Mouse (Mus musculus) hindbrain, embryonic 16.5 days (tissue): Measurements from ENCODE around the gene Slc6a21. TPM values are rescaled to one million over a fixed set of nuclear protein-coding genes. Genes with fewer than 3 reads are reported as not detected.

Source experiments
- ATAC-seq: fragments of 200-750 bp; cut with Nextera tagmentation; 2 replicates; pipeline ENCODE4 v1.8.0; 2017; ENCODE audit warnings: moderate TSS enrichment, moderate library complexity
- H3K27ac ChIP-seq: fragments of 300-500 bp; sonication (generic); 2 replicates; pipeline ENCODE4 v1.5.1; 2014; ENCODE audit warnings: low read depth, mild to moderate bottlenecking, control low read depth, low read length, moderate library complexity
- H3K27me3 ChIP-seq: fragments of 300-500 bp; sonication (generic); replicated peaks from 2 replicates; pipeline ENCODE4 v1.6.1; 2014; ENCODE audit warnings: low read length; ENCODE audit not compliant: control insufficient read depth, insufficient read depth
- H3K36me3 ChIP-seq: fragments of 300-500 bp; sonication (generic); 2 replicates; pipeline ENCODE4 v1.6.1; 2014; ENCODE audit warnings: mild to moderate bottlenecking, low read length, moderate library complexity, mixed read lengths; ENCODE audit not compliant: control insufficient read depth, insufficient read depth
- H3K4me1 ChIP-seq: fragments of 300-500 bp; sonication (generic); 2 replicates; pipeline ENCODE4 v1.6.1; 2014; ENCODE audit warnings: low read depth, low read length; ENCODE audit not compliant: control insufficient read depth, insufficient read depth
- H3K4me2 ChIP-seq: fragments of 300-500 bp; sonication (generic); 2 replicates; pipeline ENCODE4 v1.6.1; 2014; ENCODE audit warnings: mild to moderate bottlenecking, low read length, control low read depth, moderate library complexity
- H3K4me3 ChIP-seq: fragments of 300-500 bp; sonication (generic); 2 replicates; pipeline ENCODE4 v1.5.1; 2014; ENCODE audit warnings: mild to moderate bottlenecking, low read length, control low read depth, moderate library complexity
- H3K9ac ChIP-seq: fragments of 300-500 bp; sonication (generic); 2 replicates; pipeline ENCODE4 v1.6.1; 2014; ENCODE audit warnings: low read depth, mild to moderate bottlenecking, control low read depth, low read length, moderate library complexity
- H3K9me3 ChIP-seq: fragments of 300-500 bp; sonication (generic); 2 replicates; pipeline ENCODE4 v1.6.1; 2014; ENCODE audit warnings: mild to moderate bottlenecking, low read length, moderate library complexity; ENCODE audit not compliant: control insufficient read depth
- WGBS: fragments of 180-500 bp; shearing (Covaris S2); extraction: QIAGEN DNeasy Blood & Tissue Kit; methylation state at CpG from one replicate; pipeline ENCODE4 v1.1.7; 2014; 5-methylcytosine and 5-hydroxymethylcytosine counted together
- polyA plus RNA-seq: library from polyadenylated mRNA; unstranded; fragments of >200 nt; fragmentation: Nextera tagmentation; extraction: Ambion mirVana; gene quantifications from 2 replicates; pipeline ENCODE4 v1.2.1, GENCODE M21; 2015

The Slc6a21 gene
- polyA plus RNA-seq, 1 experiment from 2014 or later = not detected

DNA sequence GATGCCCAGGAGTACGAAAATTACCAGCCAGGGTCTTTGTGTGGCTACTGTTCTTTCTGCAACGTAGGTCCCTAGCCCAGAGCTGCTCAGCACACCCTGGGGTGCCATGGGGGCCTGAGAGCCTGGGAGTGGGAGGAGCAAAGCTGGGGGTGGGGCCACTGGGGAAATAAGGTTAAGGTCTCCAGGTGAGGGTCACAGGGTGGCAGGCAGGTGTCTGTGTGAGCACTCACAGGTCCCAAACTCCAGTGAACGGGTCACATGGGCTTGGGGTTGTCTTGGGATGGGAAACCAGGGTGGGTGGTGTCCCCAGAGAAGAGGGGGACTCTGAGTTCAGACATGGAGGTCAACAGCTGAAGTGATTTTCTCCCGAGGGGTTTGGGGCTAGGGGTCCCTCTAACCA lies 60.2 kb downstream of the Slc6a21 start:
- Histone ChIP-seq H3K27me3 (no peaks in the 10 kb centered on the region; the same call in 1 of the 2 replicates), H3K9me3 (no peaks in the 10 kb centered on the region), H3K4me1 (peaks cover 15% of the 10 kb centered on the region), H3K4me2 (no peak overlapping the region), H3K27ac (no peak overlapping the region), H3K9ac (no peak overlapping the region), H3K36me3 (no peaks in the 10 kb centered on the region), H3K4me3 (no peak overlapping the region)
- WGBS = 20% methylated on average over 4 of the region's 4 CpGs
- ATAC-seq = no peak

DNA sequence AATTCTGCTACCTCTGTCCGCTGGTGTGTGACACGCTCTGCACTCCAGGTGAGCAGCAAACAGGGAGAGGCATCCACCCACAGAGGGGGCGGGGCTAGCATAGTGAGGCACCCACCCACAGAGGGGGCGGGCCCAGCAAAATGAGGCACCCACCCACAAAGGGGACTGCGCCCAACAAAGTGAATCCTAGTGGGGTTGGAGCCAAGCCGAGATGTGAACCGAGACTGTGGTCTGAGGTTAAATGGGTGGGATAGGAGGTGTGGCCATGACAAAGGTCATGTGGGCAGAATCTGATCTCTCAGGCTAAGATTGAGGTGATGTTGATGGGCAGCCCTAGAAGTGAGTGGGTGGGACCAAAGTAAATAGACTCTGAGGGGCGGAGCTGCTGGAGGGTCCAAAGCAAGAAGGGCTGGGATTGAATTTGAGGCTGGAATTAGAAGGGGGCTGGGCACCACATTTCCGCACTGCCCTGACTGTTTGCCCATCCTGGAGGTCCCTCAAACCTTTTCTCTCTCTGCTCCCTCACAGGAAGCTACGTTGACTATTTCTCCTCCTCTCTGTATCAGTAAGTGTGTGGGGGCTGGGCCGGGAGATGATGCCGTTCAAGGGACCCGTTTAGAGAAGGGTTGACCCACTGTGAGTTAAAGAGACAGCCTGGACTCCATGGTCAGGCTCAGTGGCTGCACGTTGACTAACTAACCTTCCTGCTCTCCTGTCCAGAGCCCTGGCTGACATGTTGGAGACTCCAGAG lies 61.0 kb downstream of the Slc6a21 start:
- Histone ChIP-seq H3K4me2 (no peak overlapping the region; the same call in 1 of the 2 replicates), H3K27me3 (no peaks in the 10 kb centered on the region; the same call in 1 of the 2 replicates), H3K9ac (no peak overlapping the region), H3K4me3 (no peak overlapping the region), H3K4me1 (peaks cover 11% of the 10 kb centered on the region), H3K9me3 (no peaks in the 10 kb centered on the region), H3K27ac (no peak overlapping the region), H3K36me3 (no peaks in the 10 kb centered on the region)
- no peak for ATAC-seq
- 6% methylated on average over 14 of the region's 14 CpGs for WGBS

Other genes starting within 250 kb of the Slc6a21 start
- 12.8 and 13.4 TPM in 2 replicates for gene Prr12, start 224.6 kb upstream of the Slc6a21 start, polyA plus RNA-seq
- 68.8 and 69.0 TPM in 2 replicates for gene Nosip, start 215.1 kb upstream of the Slc6a21 start, polyA plus RNA-seq
- 15.7 and 16.7 TPM in 2 replicates for gene Prrg2, start 214.8 kb upstream of the Slc6a21 start, polyA plus RNA-seq
- 63.3 and 77.3 TPM in 2 replicates for gene Rcn3, start 185.3 kb upstream of the Slc6a21 start, polyA plus RNA-seq
- 34.1 and 40.2 TPM in 2 replicates for gene Fcgrt, start 173.7 kb upstream of the Slc6a21 start, polyA plus RNA-seq
- 698 and 709 TPM in 2 replicates for gene Rps11, start 153.1 kb upstream of the Slc6a21 start, polyA plus RNA-seq
- gene Rpl13a, start 148.8 kb upstream of the Slc6a21 start, polyA plus RNA-seq = 587 and 622 TPM in 2 replicates
- 0.16 and 0.37 TPM in 2 replicates for gene Gm45713, start 141.3 kb upstream of the Slc6a21 start, polyA plus RNA-seq
- 2.0 and 2.8 TPM in 2 replicates for gene Flt3l, start 141.1 kb upstream of the Slc6a21 start, polyA plus RNA-seq
- 94.5 and 97.6 TPM in 2 replicates for gene Pih1d1, start 123.2 kb upstream of the Slc6a21 start, polyA plus RNA-seq
- 18.8 and 22.9 TPM in 2 replicates for gene Aldh16a1, start 122.9 kb upstream of the Slc6a21 start, polyA plus RNA-seq
- gene Slc17a7, start 113.6 kb upstream of the Slc6a21 start, polyA plus RNA-seq = 1.1 and 1.5 TPM in 2 replicates
- gene Gfy, start 97.9 kb upstream of the Slc6a21 start, polyA plus RNA-seq = not detected in 2 replicates
- 0.75 and 1.4 TPM in 2 replicates for gene Pth2, start 96.5 kb upstream of the Slc6a21 start, polyA plus RNA-seq
- 0.54 and 0.65 TPM in 2 replicates for gene Ccdc155, start 72.6 kb upstream of the Slc6a21 start, polyA plus RNA-seq
- gene Dkkl1, start 65.4 kb upstream of the Slc6a21 start, polyA plus RNA-seq = 13.6 and 18.4 TPM in 2 replicates
- gene Tead2, start 61.8 kb upstream of the Slc6a21 start, polyA plus RNA-seq = 46.9 and 54.1 TPM in 2 replicates
- gene Cd37, start 38.4 kb upstream of the Slc6a21 start, polyA plus RNA-seq = 1.3 and 1.4 TPM in 2 replicates
- gene Slc6a16, start 36.4 kb upstream of the Slc6a21 start, polyA plus RNA-seq = 0.89 and 2.0 TPM in 2 replicates
- 13.3 and 14.2 TPM in 2 replicates for gene Trpm4, start 56.3 kb downstream of the Slc6a21 start, polyA plus RNA-seq
- gene Hrc, start 57.8 kb downstream of the Slc6a21 start, polyA plus RNA-seq = 0.28 and 0.72 TPM in 2 replicates
- gene Ppfia3, start 89.5 kb downstream of the Slc6a21 start, polyA plus RNA-seq = 28.5 and 28.6 TPM in 2 replicates
- gene Lin7b, start 93.1 kb downstream of the Slc6a21 start, polyA plus RNA-seq = 41.4 and 70.3 TPM in 2 replicates
- gene Snrnp70, start 118.2 kb downstream of the Slc6a21 start, polyA plus RNA-seq = 144 and 161 TPM in 2 replicates
- 0.06 TPM in 1 of 2 replicates, not detected in the other for gene Kcna7, start 128.1 kb downstream of the Slc6a21 start, polyA plus RNA-seq
- gene Ntf5, start 136.2 kb downstream of the Slc6a21 start, polyA plus RNA-seq = 0.15 and 0.27 TPM in 2 replicates
- gene Lhb, start 143.3 kb downstream of the Slc6a21 start, polyA plus RNA-seq = 2.0 and 2.3 TPM in 2 replicates
- gene Gys1, start 157.3 kb downstream of the Slc6a21 start, polyA plus RNA-seq = 25.5 and 28.7 TPM in 2 replicates
- 94.3 and 108 TPM in 2 replicates for gene Ruvbl2, start 160.6 kb downstream of the Slc6a21 start, polyA plus RNA-seq
- gene Ftl1, start 182.4 kb downstream of the Slc6a21 start, polyA plus RNA-seq = 5,303 and 5,527 TPM in 2 replicates
- gene Bax, start 189.4 kb downstream of the Slc6a21 start, polyA plus RNA-seq = 226 and 242 TPM in 2 replicates
- gene Tulp2, start 204.4 kb downstream of the Slc6a21 start, polyA plus RNA-seq = 0.20 and 0.30 TPM in 2 replicates
- not detected in 2 replicates for gene Gm45808, start 209.3 kb downstream of the Slc6a21 start, polyA plus RNA-seq
- gene Dhdh, start 211.3 kb downstream of the Slc6a21 start, polyA plus RNA-seq = 4.0 and 4.3 TPM in 2 replicates
- gene Nucb1, start 232.9 kb downstream of the Slc6a21 start, polyA plus RNA-seq = 141 and 151 TPM in 2 replicates
- 17.5 and 18.2 TPM in 2 replicates for gene Ppp1r15a, start 248.8 kb downstream of the Slc6a21 start, polyA plus RNA-seq
- gene Plekha4, start 248.8 kb downstream of the Slc6a21 start, polyA plus RNA-seq = 2.2 and 3.1 TPM in 2 replicates